Mouse (Mus musculus): ENCODE data around the gene 2610528J11Rik.

DNA sequence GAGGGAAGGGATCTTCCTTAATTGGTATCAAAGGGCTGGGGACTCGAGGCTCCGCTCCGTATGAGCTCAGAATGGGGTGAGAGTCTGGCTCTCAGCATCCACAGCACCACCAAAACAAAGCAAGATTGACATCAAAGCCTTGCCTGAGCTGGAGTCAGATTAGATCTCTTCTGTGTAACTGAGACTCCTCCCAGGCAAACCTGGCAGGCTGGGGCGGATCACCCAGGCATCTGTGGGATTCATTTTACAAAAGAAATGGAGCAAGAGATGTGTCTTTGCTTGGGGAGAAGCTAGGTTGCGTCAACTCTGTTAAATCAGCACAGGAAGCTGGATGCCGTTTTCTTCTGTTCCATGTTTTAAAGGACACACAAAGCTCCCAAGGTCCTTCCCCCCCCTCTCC, 17.7 kb upstream of the 2610528J11Rik start:
- no peak for TF ChIP-seq GATA1 (IDR thresholded peaks at IDR 0.05; ENCODE audit: low read length)
- TF ChIP-seq TAL1 (IDR thresholded peaks at IDR 0.05; ENCODE audit: low read length), result no peak
